Mouse (Mus musculus) frontal cortex, adult 2 months (tissue): ENCODE data around the gene Ppm1a. TPM values are rescaled to one million over a fixed set of nuclear protein-coding genes. Genes with fewer than 3 reads are reported as not detected.

Experiments used
- DNase-seq, 2 experiments: peaks; one replicate each; pipeline ENCODE4 v3.0.0; 2022; ENCODE audit warnings: low spot score in 1 of 2; ENCODE audit errors: extremely low spot score in 1 of 2
- polyA plus RNA-seq: library from polyadenylated mRNA; depleted of rRNA; stranded (reverse); fragments of >200 nt; gene quantifications from 2 replicates; pipeline ENCODE4 v1.2.3, GENCODE M21; 2012; rRNA removed

The Ppm1a gene
- polyA plus RNA-seq, 1 experiment = 198 TPM

DNA sequence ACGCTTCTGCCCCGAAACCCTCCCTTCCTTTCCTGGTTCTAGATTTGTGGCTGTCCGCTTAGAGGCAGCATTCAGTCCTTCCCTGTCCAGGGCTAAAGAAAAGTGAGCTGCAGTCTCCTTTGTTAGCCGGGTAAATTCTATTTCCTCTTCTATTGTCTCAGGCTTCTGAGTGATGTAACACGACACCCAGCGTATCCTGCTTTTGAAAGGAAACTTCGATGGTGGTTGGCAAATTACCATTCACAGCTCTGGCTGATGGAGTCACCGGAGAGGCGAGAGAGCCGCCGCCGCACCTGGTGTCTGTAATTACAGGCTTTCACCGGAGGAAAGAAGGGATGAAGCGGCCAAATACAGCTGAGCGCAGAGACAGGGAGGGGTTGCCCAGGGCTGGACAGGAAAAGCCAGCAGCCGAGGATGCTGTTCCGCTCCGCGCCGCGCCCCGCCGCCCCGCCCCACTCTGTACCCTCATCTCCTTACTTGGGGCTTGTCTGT, 63.7 kb downstream of the Ppm1a start:
- peak in 1 of 2 experiments; percentile 33 for DNase-seq

DNA sequence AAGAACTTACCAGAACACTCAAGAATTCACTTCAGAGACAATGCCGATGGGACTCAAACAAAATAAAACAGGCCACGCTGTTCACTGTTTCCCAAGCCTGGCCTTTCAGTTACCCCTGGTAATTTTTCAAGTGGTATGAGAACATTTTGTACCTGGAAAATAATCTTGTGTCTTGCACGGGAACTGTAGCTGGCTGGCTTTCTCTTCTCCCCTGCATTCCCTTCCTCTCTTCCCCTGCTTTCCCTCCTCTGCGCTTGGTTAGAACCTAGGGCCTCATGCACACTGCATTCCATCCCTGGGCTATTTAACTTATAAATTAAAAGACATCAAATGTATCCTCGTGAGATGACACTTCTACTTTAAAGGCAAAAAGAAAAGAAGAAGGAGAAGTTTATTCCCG, 64.3 kb downstream of the Ppm1a start:
- no peak for DNase-seq

DNA sequence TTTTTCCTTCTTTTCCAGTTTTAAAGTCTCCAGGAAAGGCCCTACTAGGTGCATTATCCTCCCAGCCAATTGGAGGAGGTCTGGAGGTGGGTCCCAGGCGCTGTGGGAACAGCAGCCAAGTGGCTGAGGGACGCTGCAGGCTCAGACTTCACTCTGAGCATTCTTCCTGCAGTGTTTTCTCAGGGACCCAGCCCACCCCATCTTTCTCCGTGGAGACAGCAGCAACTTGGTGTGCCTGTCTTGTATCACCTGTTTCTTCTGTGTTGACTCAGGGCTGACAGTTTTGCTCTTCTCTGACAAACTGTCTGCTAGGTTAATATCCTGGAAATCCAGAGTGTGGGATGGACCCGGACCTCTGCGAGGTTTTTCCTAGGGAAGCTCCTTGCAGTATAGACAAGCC, 68.4 kb downstream of the Ppm1a start:
- no peak for DNase-seq

DNA sequence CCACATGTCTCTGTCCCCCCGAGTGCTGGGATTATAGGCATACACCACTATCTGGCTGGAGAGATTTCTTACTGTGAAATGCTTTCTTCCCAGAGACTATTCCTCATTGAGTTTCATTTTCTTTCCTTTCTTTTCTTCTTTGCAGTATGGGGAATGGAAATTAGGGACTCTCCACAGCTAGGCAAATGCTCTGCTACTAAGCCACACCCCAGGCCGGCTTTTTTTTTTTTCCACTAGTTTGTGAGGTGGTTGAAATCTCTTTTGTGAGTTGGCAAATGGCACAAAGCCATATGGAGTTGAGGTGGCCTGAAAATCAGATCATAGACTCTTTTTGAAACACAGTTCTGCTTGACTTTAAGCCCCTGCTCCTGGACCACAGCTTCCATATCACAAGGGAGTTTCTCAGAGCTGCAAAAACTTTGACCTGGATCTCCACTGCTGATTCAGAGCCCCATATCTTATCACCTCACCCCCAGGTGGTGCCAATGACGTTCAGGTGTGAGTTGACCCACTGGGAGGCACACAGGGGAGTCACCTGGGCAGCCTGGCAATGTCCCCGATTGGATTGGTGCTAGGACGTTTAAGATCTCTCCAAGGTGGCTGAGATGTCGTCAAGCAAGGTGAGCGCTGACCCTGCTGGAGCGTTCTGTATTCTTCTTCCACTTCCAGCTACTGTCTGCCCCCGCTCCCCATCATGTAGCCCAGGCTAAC, 71.7 kb downstream of the Ppm1a start:
- no peak for DNase-seq

DNA sequence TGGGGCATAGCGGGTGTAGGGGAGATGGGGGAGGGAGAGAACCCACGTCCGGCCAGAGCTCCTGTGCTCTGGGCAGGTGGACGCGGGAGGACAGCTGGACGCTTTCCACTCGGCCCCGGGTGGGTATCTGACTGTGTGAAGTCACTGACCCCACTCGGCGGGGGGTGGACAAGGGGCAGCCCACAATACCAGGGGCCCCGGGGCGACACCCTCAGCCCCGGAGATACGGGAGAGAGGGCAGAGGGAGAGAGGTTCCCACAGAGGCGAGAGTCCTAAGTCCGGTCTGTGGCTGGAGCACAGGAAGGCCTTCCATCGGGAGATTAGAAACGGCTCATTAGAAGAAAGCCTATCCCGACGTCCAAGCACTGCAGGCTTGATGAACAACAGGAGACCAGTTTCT, 72.5 kb downstream of the Ppm1a start:
- no peak for DNase-seq

DNA sequence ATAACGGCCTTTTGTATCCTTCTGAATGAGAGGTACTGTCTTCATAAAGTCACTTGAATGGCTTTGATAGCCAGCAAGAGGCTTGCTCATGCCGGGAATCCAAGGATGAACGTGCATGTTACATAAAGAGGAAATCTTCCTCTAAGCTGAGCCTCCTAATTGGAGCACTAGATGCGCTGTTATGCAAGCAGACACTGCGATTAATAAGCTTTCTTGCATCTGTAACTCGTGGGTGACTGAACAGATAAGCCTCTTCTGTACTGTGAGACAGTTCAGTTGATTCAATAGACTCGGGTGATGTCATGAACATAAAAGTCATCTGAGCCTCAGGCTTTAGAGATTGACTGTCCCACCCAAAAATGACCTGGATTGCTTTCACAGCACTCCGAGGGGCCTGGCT, 73.1 kb downstream of the Ppm1a start:
- DNase-seq = peak; percentile 28 to 43

DNA sequence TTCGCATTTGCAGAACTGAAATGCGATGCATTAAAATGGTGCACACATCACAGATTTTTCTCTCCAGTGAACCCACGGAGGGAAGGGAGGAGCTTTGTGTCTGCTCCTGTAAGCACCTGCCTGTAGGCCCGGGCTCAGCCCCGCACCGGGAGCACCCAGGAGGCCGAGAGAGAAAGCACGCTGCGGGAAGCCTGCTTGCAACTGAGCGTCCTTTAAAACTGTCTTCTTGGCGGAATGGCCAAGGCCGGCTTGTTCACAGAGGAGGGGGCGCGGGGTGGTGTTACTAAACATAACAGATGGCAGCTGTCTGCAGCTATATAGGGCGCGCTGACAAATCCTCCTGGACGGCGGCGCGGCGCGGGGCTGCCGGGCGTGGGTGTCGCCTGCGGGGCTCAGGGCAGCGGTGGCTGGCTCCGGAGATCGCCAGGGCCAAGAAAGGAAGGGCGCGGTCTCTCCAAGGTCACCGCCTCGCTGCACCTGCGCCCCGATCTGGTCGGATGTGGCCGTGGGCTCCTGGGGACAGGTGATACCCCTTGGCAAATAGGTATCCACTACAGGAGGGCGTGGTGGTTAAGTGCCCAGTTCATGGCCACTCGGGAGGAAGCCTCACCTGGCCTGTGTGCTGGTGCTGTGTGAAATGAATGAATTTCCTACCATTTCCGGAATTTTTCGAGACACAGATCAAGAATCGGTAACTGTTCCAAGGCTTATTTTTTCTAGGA, 74.6 kb downstream of the Ppm1a start:
- peak; percentile 74 to 87 for DNase-seq

DNA sequence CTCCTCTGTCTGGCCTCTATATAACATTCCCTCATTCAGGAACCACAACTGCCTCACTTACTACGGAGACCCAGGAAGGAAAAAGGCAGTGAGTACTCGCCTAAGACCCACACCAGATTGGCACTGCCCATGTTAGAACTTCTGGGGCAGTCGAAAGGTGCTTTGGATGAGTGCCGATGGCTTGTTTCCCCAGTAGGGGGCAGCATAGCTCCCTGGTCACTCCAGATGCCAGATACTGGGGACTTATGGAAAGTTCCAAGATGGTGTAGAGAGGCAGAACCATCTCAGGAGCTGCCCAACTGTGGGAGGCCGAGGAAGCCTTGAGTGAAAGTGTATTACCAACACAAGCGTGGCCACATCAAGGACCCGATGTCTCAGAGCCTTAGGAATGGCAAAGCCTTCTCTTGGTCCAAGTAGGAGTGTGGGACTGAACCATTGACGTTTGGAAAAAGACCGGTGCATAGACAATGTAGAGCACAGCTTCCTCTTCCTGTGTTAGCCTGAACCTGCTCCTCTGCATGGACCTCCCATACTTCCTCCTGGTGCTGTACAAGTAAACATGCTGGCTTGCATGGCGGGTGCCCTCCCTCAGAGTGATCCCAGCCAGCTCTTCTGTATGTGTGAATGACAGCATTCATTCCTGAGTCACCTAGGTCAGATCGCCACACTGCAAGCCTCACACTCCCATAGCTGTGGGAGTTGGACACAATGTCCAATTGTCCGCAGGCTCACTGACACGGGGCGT, 77.7 kb downstream of the Ppm1a start:
- no peak for DNase-seq

DNA sequence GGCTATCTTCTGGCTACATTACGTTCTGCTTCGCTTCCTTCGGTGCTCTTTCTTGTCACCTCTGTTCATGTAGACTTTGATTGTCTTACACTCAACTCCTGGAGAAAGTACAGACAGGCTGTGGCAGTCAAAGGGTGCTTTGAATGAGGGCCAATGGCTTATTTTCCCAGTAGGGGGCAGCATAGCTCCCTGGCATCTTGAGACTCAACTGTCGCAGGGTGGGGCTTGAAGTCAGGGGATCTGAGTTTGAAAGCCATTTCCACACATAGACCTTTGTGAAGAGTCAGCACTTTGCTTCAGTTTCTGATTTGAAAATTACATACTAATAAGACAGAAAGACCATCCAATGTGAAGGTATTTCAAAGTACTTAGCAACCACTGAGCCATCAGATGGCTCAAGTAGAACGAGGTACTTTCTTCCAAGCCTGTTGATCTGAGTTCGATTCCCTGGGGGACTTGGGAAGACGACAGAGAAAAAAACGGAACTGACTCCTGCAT, 78.3 kb downstream of the Ppm1a start:
- peak in 1 of 2 experiments; percentile 9 for DNase-seq

DNA sequence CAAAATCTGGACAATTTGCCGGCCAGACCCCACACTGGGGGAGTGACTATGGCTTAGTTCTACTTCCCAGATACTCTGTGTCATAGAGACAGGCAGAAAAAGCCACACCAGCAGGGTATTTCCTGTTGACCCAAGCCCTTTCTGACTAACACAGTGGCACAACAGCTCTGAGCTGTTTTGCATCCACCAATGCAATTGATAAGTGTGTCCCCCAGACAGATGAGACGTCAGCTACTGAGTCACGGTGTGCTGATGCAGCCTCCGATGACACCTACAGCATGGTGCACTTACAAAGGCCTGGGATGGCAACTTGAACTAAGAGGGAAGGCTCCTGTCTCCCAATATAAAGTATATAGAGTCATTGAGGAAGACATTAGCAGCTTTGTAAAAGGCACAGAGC, 80.0 kb downstream of the Ppm1a start:
- no peak for DNase-seq

DNA sequence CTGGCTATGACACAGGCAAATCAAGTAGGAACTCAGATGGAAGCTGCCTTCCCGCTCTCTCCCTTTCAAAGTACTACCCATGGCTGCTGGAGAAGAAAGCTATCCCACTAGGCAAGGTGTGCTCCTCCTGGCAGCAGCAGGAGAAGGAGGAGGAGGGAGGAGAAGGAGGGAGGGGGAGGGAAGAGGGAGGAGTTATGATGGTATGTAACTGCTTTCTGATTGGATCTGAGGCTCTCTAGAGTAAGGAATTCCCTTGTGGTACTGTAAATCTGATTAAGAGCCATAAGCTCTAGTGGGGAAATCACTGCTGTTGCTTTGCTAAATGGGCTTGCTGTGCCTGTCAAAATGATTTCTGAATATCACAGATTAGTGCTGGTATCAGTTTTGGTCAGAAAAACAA, 84.2 kb downstream of the Ppm1a start:
- DNase-seq = no peak

DNA sequence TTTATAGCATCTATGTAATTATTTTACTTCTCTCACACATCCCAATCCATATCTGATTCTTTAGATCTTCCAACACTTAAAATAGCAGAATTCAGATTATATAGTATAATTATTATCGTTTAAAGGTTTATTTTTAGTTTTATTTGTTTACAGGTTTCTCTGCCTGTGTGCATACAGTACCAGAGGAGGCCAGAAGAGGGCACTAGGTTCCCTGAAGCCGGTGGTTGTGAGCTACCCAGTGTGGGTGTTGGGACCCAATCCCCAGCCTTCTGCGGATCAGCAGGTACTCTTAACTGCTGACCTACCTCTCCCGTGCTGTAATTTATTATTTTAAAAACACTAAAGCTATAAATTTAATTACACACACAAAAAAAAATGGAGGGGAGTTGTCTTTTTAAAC, 85.9 kb downstream of the Ppm1a start:
- DNase-seq = no peak

DNA sequence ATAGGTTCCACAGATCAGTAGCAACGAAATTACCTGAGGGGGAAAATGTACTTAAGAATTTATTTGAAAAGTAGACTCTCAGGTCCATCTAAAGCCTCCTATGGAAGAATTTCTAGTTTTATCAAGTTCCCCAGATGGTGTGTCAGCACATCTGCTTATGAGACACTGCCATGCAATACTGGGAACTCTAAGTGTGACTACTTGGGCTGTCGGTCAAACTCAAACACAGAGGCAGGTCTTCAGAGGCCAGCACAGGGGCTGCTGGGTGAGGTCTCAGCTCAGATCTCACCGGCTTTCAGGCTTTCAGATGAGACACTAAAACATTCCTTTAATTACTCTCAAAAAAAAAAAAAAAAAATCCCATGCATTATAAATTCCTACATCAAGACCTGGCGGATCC, 86.3 kb downstream of the Ppm1a start:
- no peak for DNase-seq

DNA sequence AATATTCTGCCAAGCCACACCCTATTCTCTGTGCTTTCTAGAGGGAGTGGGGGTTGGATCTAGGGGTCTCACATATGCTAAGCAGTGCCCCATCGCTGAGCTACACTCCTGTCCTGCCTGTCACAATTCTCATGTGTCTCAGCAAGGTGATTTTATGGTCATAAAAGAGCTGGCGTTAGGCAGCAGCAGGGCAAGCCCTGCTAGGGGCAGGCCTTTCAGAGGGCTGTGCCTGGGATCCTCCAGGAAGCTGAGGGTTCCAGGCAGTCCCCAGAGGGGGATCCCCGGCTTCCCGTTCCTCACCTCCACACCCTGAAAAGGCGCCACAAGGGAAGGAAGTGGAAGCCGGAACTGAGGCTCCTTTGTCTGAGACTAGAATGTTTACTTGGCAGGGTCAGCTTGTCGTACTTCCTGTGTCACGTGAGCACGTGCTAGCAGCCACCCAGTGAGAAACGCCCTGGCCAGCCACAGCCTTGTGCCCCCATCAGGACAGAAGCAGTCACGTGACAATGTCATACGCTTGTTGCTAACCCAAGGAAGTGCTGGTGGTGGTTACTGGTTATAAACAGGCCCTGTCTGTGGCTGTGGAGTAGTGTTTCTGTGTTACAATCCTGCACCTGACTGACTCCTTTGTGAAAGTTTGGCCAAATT, 86.8 kb downstream of the Ppm1a start:
- DNase-seq = no peak

DNA sequence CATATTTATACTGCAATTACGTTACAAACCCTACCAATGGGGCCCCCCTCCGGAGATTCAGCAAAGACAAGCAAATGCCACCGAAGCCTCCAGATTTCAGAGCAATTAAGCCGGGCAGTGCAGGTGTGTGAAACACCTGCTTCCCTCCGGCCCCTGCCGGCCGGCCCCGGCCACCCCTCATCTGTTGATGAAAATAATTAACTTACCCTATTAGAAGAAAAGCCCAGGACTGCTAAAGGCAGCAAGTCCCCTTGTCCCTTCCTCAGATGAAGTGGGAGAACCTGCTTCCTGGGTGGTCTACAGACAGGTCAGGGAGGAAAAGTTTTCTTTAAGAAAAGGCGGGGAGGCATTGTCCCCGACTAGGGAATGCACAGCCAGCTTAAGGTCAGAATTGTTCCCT, 88.7 kb downstream of the Ppm1a start:
- no peak for DNase-seq

DNA sequence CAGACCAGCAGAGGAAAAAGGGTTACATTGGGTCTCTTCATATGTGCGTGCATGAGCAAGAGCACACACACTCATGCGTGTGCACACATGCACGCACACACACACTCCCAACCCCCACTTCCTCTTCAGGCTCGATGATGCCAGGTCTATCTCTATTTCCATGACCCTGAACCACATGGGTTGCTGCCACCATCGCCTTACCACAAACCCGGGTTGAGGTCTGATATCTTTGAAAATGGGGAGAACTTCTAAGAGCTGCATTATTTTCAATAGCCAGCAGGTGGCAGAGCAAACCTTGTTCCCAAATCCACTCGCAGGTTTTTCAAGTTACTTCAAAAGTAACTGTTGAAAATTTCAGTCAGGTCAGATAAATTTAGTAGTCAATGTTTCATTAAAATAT, 90.5 kb downstream of the Ppm1a start:
- peak in 1 of 2 experiments; percentile 72 for DNase-seq

Other genes with a start within 250 kb of the Ppm1a start
- 17.9 and 19.6 TPM in 2 replicates for gene Pcnx4, start 221.1 kb upstream of the Ppm1a start, polyA plus RNA-seq
- gene Gm4756, start 107.8 kb upstream of the Ppm1a start, polyA plus RNA-seq = not detected in 2 replicates
- 44.6 and 47.8 TPM in 2 replicates for gene Dhrs7, start 92.5 kb upstream of the Ppm1a start, polyA plus RNA-seq
- 0.02 TPM in 1 of 2 replicates, not detected in the other for gene Six6, start 182.4 kb downstream of the Ppm1a start, polyA plus RNA-seq
- gene 4930447C04Rik, start 183.3 kb downstream of the Ppm1a start, polyA plus RNA-seq = 33.9 and 36.3 TPM in 2 replicates